Mouse (Mus musculus): Measurements from ENCODE around the gene Sap18. TPM values are rescaled to one million over a fixed set of nuclear protein-coding genes. Genes with fewer than 3 reads are reported as not detected.
A peak's percentile ranks its signal among the peaks of the same experiment; 100 is the strongest.
"Not testable (repeated sequence)": the region's sequence is repeated elsewhere in the genome, so short reads cannot be mapped to it uniquely, and the experiment has no call there.

Sap18 gene
- polyA plus RNA-seq, 1 experiment = 3.6 TPM

GRCm38 (mm10) chr14:57827284-57827683 lies 29.3 kb downstream of the Sap18 start:
- no peak overlapping the region for H3K27ac ChIP-seq (ENCODE audit: insufficient read depth, low read depth, low read length)
- TF ChIP-seq POLR2A (IDR thresholded peaks at IDR 0.05; ENCODE audit: low read depth, low read length) (no peak), CTCF (IDR thresholded peaks at IDR 0.05; ENCODE audit: extremely low read depth, insufficient read length, insufficient replicate concordance, low read depth, low read length) (no peak)
- peaks cover 2% of the 10 kb centered on the region; the same call in 1 of the 2 replicates for H3K4me1 ChIP-seq (ENCODE audit: control insufficient read depth, insufficient read depth, insufficient read length, low read length)
- 25% methylated on average over 1 of the region's 1 CpGs for WGBS
- no peak overlapping the region for H3K4me3 ChIP-seq (ENCODE audit: low read depth, low read length)
- H3K36me3 ChIP-seq (ENCODE audit: control insufficient read depth, insufficient read depth, low read length) = no peaks in the 10 kb centered on the region
- H3K27me3 ChIP-seq (ENCODE audit: control insufficient read depth, insufficient read depth, low read length) = no peaks in the 10 kb centered on the region

- Histone ChIP-seq H3K4me1 (ENCODE audit: control insufficient read depth, insufficient read depth, insufficient read length, low read length) (no peaks in the 10 kb centered on the region), H3K4me3 (ENCODE audit: low read depth, low read length) (no peak overlapping the region), H3K36me3 (ENCODE audit: control insufficient read depth, insufficient read depth, low read length) (peaks cover 27% of the 10 kb centered on the region), H3K27ac (ENCODE audit: insufficient read depth, low read depth, low read length) (peak overlapping the region; percentile 32; the same call in 1 of the 2 replicates), H3K27me3 (ENCODE audit: control insufficient read depth, insufficient read depth, low read length) (no peaks in the 10 kb centered on the region)
- 82% methylated on average over 2 of the region's 2 CpGs for WGBS
- TF ChIP-seq POLR2A (IDR thresholded peaks at IDR 0.05; ENCODE audit: low read depth, low read length) = no peak
- no peak for TF ChIP-seq CTCF (IDR thresholded peaks at IDR 0.05; ENCODE audit: extremely low read depth, insufficient read length, insufficient replicate concordance, low read depth, low read length)
Measured at GRCm38 (mm10) chr14:57833526-57833925, 35.5 kb downstream of the Sap18 start.

GRCm38 (mm10) chr14:57835157-57835556 lies 37.2 kb downstream of the Sap18 start:
- 88% methylated on average over 10 of the region's 10 CpGs for WGBS
- H3K36me3 ChIP-seq (ENCODE audit: control insufficient read depth, insufficient read depth, low read length) = peaks cover 38% of the 10 kb centered on the region
- H3K27ac ChIP-seq (ENCODE audit: insufficient read depth, low read depth, low read length) = no peak overlapping the region
- TF ChIP-seq CTCF (IDR thresholded peaks at IDR 0.05; ENCODE audit: extremely low read depth, insufficient read length, insufficient replicate concordance, low read depth, low read length) = no peak
- no peak for TF ChIP-seq POLR2A (IDR thresholded peaks at IDR 0.05; ENCODE audit: low read depth, low read length)
- no peaks in the 10 kb centered on the region for H3K27me3 ChIP-seq (ENCODE audit: control insufficient read depth, insufficient read depth, low read length)
- H3K4me3 ChIP-seq (ENCODE audit: low read depth, low read length) = no peak overlapping the region
- no peaks in the 10 kb centered on the region for H3K4me1 ChIP-seq (ENCODE audit: control insufficient read depth, insufficient read depth, insufficient read length, low read length)

GRCm38 (mm10) chr14:57844535-57844934 lies 46.6 kb downstream of the Sap18 start:
- no peaks in the 10 kb centered on the region for H3K27me3 ChIP-seq (ENCODE audit: control insufficient read depth, insufficient read depth, low read length)
- no peaks in the 10 kb centered on the region for H3K4me1 ChIP-seq (ENCODE audit: control insufficient read depth, insufficient read depth, insufficient read length, low read length)
- H3K36me3 ChIP-seq (ENCODE audit: control insufficient read depth, insufficient read depth, low read length) = peaks cover 37% of the 10 kb centered on the region
- no peak overlapping the region for H3K27ac ChIP-seq (ENCODE audit: insufficient read depth, low read depth, low read length)
- no peak overlapping the region for H3K4me3 ChIP-seq (ENCODE audit: low read depth, low read length)
- TF ChIP-seq POLR2A (IDR thresholded peaks at IDR 0.05; ENCODE audit: low read depth, low read length) = no peak
- no peak for TF ChIP-seq CTCF (IDR thresholded peaks at IDR 0.05; ENCODE audit: extremely low read depth, insufficient read length, insufficient replicate concordance, low read depth, low read length)
- 84% methylated on average over 3 of the region's 3 CpGs for WGBS

GRCm38 (mm10) chr14:57848061-57848460 lies 50.1 kb downstream of the Sap18 start:
- H3K27ac ChIP-seq (ENCODE audit: insufficient read depth, low read depth, low read length); H3K27me3 ChIP-seq (ENCODE audit: control insufficient read depth, insufficient read depth, low read length); H3K4me1 ChIP-seq (ENCODE audit: control insufficient read depth, insufficient read depth, insufficient read length, low read length); H3K4me3 ChIP-seq (ENCODE audit: low read depth, low read length): not testable (repeated sequence)
- H3K36me3 ChIP-seq (ENCODE audit: control insufficient read depth, insufficient read depth, low read length) = peaks cover 22% of the 10 kb centered on the region
- 81% methylated on average over 5 of the region's 5 CpGs for WGBS

- no peaks in the 10 kb centered on the region for H3K27me3 ChIP-seq (ENCODE audit: control insufficient read depth, insufficient read depth, low read length)
- H3K36me3 ChIP-seq (ENCODE audit: control insufficient read depth, insufficient read depth, low read length) = peaks cover 22% of the 10 kb centered on the region
- no peaks in the 10 kb centered on the region for H3K4me1 ChIP-seq (ENCODE audit: control insufficient read depth, insufficient read depth, insufficient read length, low read length)
- H3K27ac ChIP-seq (ENCODE audit: insufficient read depth, low read depth, low read length) = no peak overlapping the region
- H3K4me3 ChIP-seq (ENCODE audit: low read depth, low read length) = no peak overlapping the region
- TF ChIP-seq CTCF (IDR thresholded peaks at IDR 0.05; ENCODE audit: extremely low read depth, insufficient read length, insufficient replicate concordance, low read depth, low read length) = no peak
- TF ChIP-seq POLR2A (IDR thresholded peaks at IDR 0.05; ENCODE audit: low read depth, low read length) = no peak
- WGBS = over 99% methylated on average over 2 of the region's 2 CpGs
Measured at GRCm38 (mm10) chr14:57848646-57849045, 50.7 kb downstream of the Sap18 start.

GRCm38 (mm10) chr14:57850330-57850729 lies 52.4 kb downstream of the Sap18 start:
- H3K4me1 ChIP-seq (ENCODE audit: control insufficient read depth, insufficient read depth, insufficient read length, low read length) = no peaks in the 10 kb centered on the region
- TF ChIP-seq POLR2A (IDR thresholded peaks at IDR 0.05; ENCODE audit: low read depth, low read length) (no peak), CTCF (IDR thresholded peaks at IDR 0.05; ENCODE audit: extremely low read depth, insufficient read length, insufficient replicate concordance, low read depth, low read length) (no peak)
- WGBS = 72% methylated on average over 3 of the region's 3 CpGs
- H3K4me3 ChIP-seq (ENCODE audit: low read depth, low read length) = no peak overlapping the region
- H3K36me3 ChIP-seq (ENCODE audit: control insufficient read depth, insufficient read depth, low read length) = peaks cover 15% of the 10 kb centered on the region
- H3K27me3 ChIP-seq (ENCODE audit: control insufficient read depth, insufficient read depth, low read length) = no peaks in the 10 kb centered on the region
- no peak overlapping the region for H3K27ac ChIP-seq (ENCODE audit: insufficient read depth, low read depth, low read length)

GRCm38 (mm10) chr14:57852961-57853360 lies 55.0 kb downstream of the Sap18 start:
- 91% methylated on average over 2 of the region's 2 CpGs for WGBS
- no peaks in the 10 kb centered on the region for H3K4me1 ChIP-seq (ENCODE audit: control insufficient read depth, insufficient read depth, insufficient read length, low read length)

GRCm38 (mm10) chr14:57856037-57856436 lies 58.1 kb downstream of the Sap18 start:
- H3K36me3 ChIP-seq (ENCODE audit: control insufficient read depth, insufficient read depth, low read length) = peaks cover 12% of the 10 kb centered on the region; the same call in 1 of the 2 replicates
- not testable (repeated sequence) for H3K4me3 ChIP-seq (ENCODE audit: low read depth, low read length); H3K27me3 ChIP-seq (ENCODE audit: control insufficient read depth, insufficient read depth, low read length); H3K4me1 ChIP-seq (ENCODE audit: control insufficient read depth, insufficient read depth, insufficient read length, low read length); H3K27ac ChIP-seq (ENCODE audit: insufficient read depth, low read depth, low read length)

More at GRCm38 (mm10) chr14:57852961-57853360, 55.0 kb downstream of the Sap18 start:
- TF ChIP-seq CTCF (IDR thresholded peaks at IDR 0.05; ENCODE audit: extremely low read depth, insufficient read length, insufficient replicate concordance, low read depth, low read length) = no peak
- TF ChIP-seq POLR2A (IDR thresholded peaks at IDR 0.05; ENCODE audit: low read depth, low read length) = no peak
- H3K36me3 ChIP-seq (ENCODE audit: control insufficient read depth, insufficient read depth, low read length) = peaks cover 12% of the 10 kb centered on the region
- no peak overlapping the region for H3K4me3 ChIP-seq (ENCODE audit: low read depth, low read length)
- no peaks in the 10 kb centered on the region for H3K27me3 ChIP-seq (ENCODE audit: control insufficient read depth, insufficient read depth, low read length)
- H3K27ac ChIP-seq (ENCODE audit: insufficient read depth, low read depth, low read length) = no peak overlapping the region

All from small intestine, adult 2 months (tissue).